10 mouse cellular contexts compared by ENCODE assay signal in genomic region chr19:47508191-47508590, GRCm38 (mm10). TPM values are rescaled to one million over a fixed set of nuclear protein-coding genes. Genes with fewer than 3 reads are reported as not detected.
DNase-seq lines count a peak whose midpoint lies in the region; ATAC-seq lines count a peak whose summit lies in the region.
"Had no signal": no experiment of that assay in that cellular context is flagged by ENCODE, and none has a peak within 500 bp of the region (broad histone marks: within the 10 kb centered on the region; RNA-seq: fewer than 3 reads in every experiment).

No protein-coding gene starts in this region.

- no peaks in the 10 kb centered on the region for H3K9me3 ChIP-seq in heart, embryonic 15.5 days (replicated peaks)
- no peaks in the 10 kb centered on the region for H3K9me3 ChIP-seq in neural tube, embryonic 13.5 days
- H3K9me3 ChIP-seq in liver, embryonic 11.5 days (ENCODE audit: control insufficient read depth, low read length) = no peaks in the 10 kb centered on the region
- no peaks in the 10 kb centered on the region for H3K9me3 ChIP-seq in neural tube, embryonic 15.5 days (replicated peaks)
- H3K9me3 ChIP-seq: forebrain, embryonic 10.5 days had no signal

- H3K9ac ChIP-seq in heart, embryonic 15.5 days = no peak overlapping the region
- H3K9ac ChIP-seq in neural tube, embryonic 13.5 days = 0 out of 2 replicates have a peak overlapping the region, but pooled peaks have one; percentile 12
- H3K9ac ChIP-seq in liver, embryonic 11.5 days (ENCODE audit: low read depth, low read length) = 0 out of 2 replicates have a peak overlapping the region, but pooled peaks have one; percentile 1
- H3K9ac ChIP-seq in neural tube, embryonic 15.5 days (replicated peaks) = no peak overlapping the region; the same call in 1 of the 2 replicates

- H3K27ac ChIP-seq in heart, embryonic 15.5 days = peak overlapping the region; percentile 81
- no peak overlapping the region for H3K27ac ChIP-seq in neural tube, embryonic 13.5 days (replicated peaks)
- peak overlapping the region; percentile 14; the same call in 1 of the 2 replicates for H3K27ac ChIP-seq in liver, embryonic 11.5 days (ENCODE audit: low read depth, low read length)
- no peak overlapping the region; the same call in 1 of the 2 replicates for H3K27ac ChIP-seq in neural tube, embryonic 15.5 days (replicated peaks)
- H3K27ac ChIP-seq: hindbrain, postnatal 0 days had no signal

- intact Hi-C loops in heart, postnatal 14 days (cut with DNase I) = loop anchor here (2.0 to 5.0 kb wide), 3 partner anchors 71 to 224 kb away; partner anchors contain the start of genes Sfr1 and Slk

- peaks cover 4% of the 10 kb centered on the region; the same call in 1 of the 2 replicates for H3K36me3 ChIP-seq in heart, embryonic 15.5 days
- H3K36me3 ChIP-seq in neural tube, embryonic 13.5 days = no peaks in the 10 kb centered on the region
- no peaks in the 10 kb centered on the region; the same call in 1 of the 2 replicates for H3K36me3 ChIP-seq in liver, embryonic 11.5 days (ENCODE audit: control insufficient read depth, insufficient read depth, low read length)
- H3K36me3 ChIP-seq in neural tube, embryonic 15.5 days = no peaks in the 10 kb centered on the region

- H3K4me3 ChIP-seq in heart, embryonic 15.5 days = no peak overlapping the region
- no peak overlapping the region for H3K4me3 ChIP-seq in neural tube, embryonic 13.5 days
- H3K4me3 ChIP-seq in liver, embryonic 11.5 days (ENCODE audit: low read depth, low read length) = no peak overlapping the region
- H3K4me3 ChIP-seq in neural tube, embryonic 15.5 days (replicated peaks) = no peak overlapping the region
- H3K4me3 ChIP-seq: forebrain, embryonic 10.5 days had no signal

- no peak for ATAC-seq in heart, embryonic 15.5 days (replicated peaks; ENCODE audit: insufficient number of reproducible peaks, insufficient read depth, low FRiP score, low read depth)
- ATAC-seq in neural tube, embryonic 13.5 days (ENCODE audit: low read depth) = no peak
- no peak for ATAC-seq in liver, embryonic 11.5 days (replicated peaks; ENCODE audit: low FRiP score)
- no peak for ATAC-seq in neural tube, embryonic 15.5 days (ENCODE audit: low FRiP score)
- ATAC-seq: hindbrain, postnatal 0 days had no signal

- 46% methylated on average over 3 of the region's 3 CpGs for WGBS in heart, embryonic 15.5 days
- WGBS in neural tube, embryonic 13.5 days = 77% methylated on average over 3 of the region's 3 CpGs
- 32% methylated on average over 3 of the region's 3 CpGs for WGBS in liver, embryonic 11.5 days
- 88% methylated on average over 3 of the region's 3 CpGs for WGBS in neural tube, embryonic 15.5 days

- H3K4me1 ChIP-seq in heart, embryonic 15.5 days (replicated peaks) = peaks cover 47% of the 10 kb centered on the region
- peaks cover 38% of the 10 kb centered on the region for H3K4me1 ChIP-seq in neural tube, embryonic 13.5 days (replicated peaks)
- H3K4me1 ChIP-seq in liver, embryonic 11.5 days (replicated peaks; ENCODE audit: control insufficient read depth, insufficient read depth, low read length) = peaks cover 53% of the 10 kb centered on the region
- H3K4me1 ChIP-seq in neural tube, embryonic 15.5 days = peaks cover 17% of the 10 kb centered on the region

- no peaks in the 10 kb centered on the region for H3K27me3 ChIP-seq in heart, embryonic 15.5 days
- no peaks in the 10 kb centered on the region for H3K27me3 ChIP-seq in neural tube, embryonic 13.5 days
- no peaks in the 10 kb centered on the region for H3K27me3 ChIP-seq in liver, embryonic 11.5 days (replicated peaks; ENCODE audit: control insufficient read depth, insufficient read depth, low read length)
- H3K27me3 ChIP-seq in neural tube, embryonic 15.5 days (replicated peaks) = no peaks in the 10 kb centered on the region

- no peak overlapping the region for H3K4me2 ChIP-seq in heart, embryonic 15.5 days
- no peak overlapping the region for H3K4me2 ChIP-seq in neural tube, embryonic 13.5 days
- peak overlapping the region; percentile 46 for H3K4me2 ChIP-seq in liver, embryonic 11.5 days
- H3K4me2 ChIP-seq in neural tube, embryonic 15.5 days = no peak overlapping the region

- no peak for DNase-seq in heart, postnatal 14 days
- no peak for DNase-seq in neural tube, embryonic 10.5 days (ENCODE audit: extremely low spot score, low spot score)
- no peak for DNase-seq in liver, embryonic 11.5 days (ENCODE audit: low spot score)
- no peak for DNase-seq in cerebellum, postnatal 25 days
- no peak for DNase-seq in frontal cortex, postnatal 36 days (ENCODE audit: low spot score in 2 of 2)

RNA-seq across cellular contexts. Expression of gene Stn1, which starts 29.1 kb away (rescaled TPM):
- polyA plus RNA-seq in heart, embryonic 15.5 days (2015; fragmentation: Nextera tagmentation; extraction: Ambion mirVana) = 29.0 and 36.1 TPM in 2 replicates
- 10 to 100 TPM; 17.3 to 17.8 TPM for total RNA-seq in heart, postnatal 14 days (2021)
- 33.0 and 34.0 TPM in 2 replicates for polyA plus RNA-seq in neural tube, embryonic 13.5 days (2015; fragmentation: Nextera tagmentation; extraction: Ambion mirVana)
- polyA plus RNA-seq in liver, embryonic 11.5 days (2014; fragmentation: Nextera tagmentation; extraction: Ambion mirVana) = 26.1 and 30.8 TPM in 2 replicates
- polyA plus RNA-seq in neural tube, embryonic 15.5 days (2015; fragmentation: Nextera tagmentation; extraction: Ambion mirVana) = 27.2 and 31.9 TPM in 2 replicates

RNA-seq across cellular contexts. Expression of gene Sh3pxd2a, which starts 44.0 kb away (rescaled TPM):
- 5.3 and 7.2 TPM in 2 replicates for polyA plus RNA-seq in heart, embryonic 15.5 days (2015; fragmentation: Nextera tagmentation; extraction: Ambion mirVana)
- total RNA-seq in heart, postnatal 14 days (2021) = 10 to 100 TPM; 75.2 to 75.9 TPM
- polyA plus RNA-seq in neural tube, embryonic 13.5 days (2015; fragmentation: Nextera tagmentation; extraction: Ambion mirVana) = 3.2 and 5.0 TPM in 2 replicates
- 2.9 and 3.6 TPM in 2 replicates for polyA plus RNA-seq in liver, embryonic 11.5 days (2014; fragmentation: Nextera tagmentation; extraction: Ambion mirVana)
- polyA plus RNA-seq in neural tube, embryonic 15.5 days (2015; fragmentation: Nextera tagmentation; extraction: Ambion mirVana) = 2.2 and 3.3 TPM in 2 replicates

Comparison
In these comparisons a context has a peak if more than half of its experiments do, and no peak if none do; other contexts are left out.
1. H3K9ac ChIP-seq: peak in neural tube, embryonic 13.5 days (single experiment) and liver, embryonic 11.5 days (single experiment); none in heart, embryonic 15.5 days (single experiment) and neural tube, embryonic 15.5 days (single experiment).
2. H3K27ac ChIP-seq: peak in heart, embryonic 15.5 days (single experiment) and liver, embryonic 11.5 days (single experiment); none in neural tube, embryonic 13.5 days (single experiment) and neural tube, embryonic 15.5 days (single experiment).